Mouse (Mus musculus): ENCODE data around the gene Os9. TPM values are rescaled to one million over a fixed set of nuclear protein-coding genes. Genes with fewer than 3 reads are reported as not detected.

The Os9 gene
- polyA plus RNA-seq, 1 experiment from 2014 or later: 48.0 TPM

GRCm38 (mm10) chr10:127092742-127093141, 28.2 kb downstream of the Os9 start:
- Histone ChIP-seq H3K4me3 (no peak overlapping the region), H3K27me3 (replicated peaks) (peaks cover 63% of the 10 kb centered on the region)
- WGBS: 41% methylated on average over 4 of the region's 4 CpGs

GRCm38 (mm10) chr10:127091507-127092396, 29.2 kb downstream of the Os9 start:
- H3K36me3 ChIP-seq: peaks cover 15% of the 10 kb centered on the region
- no peak overlapping the region for H3K9ac ChIP-seq
- ATAC-seq (ENCODE audit: extremely low read depth, insufficient number of reproducible peaks, low FRiP score, low TSS enrichment): no peak
- WGBS: 13% methylated on average over 51 of the region's 51 CpGs
- no peak overlapping the region for H3K27ac ChIP-seq (replicated peaks)
- H3K4me1 ChIP-seq: peaks cover 29% of the 10 kb centered on the region
- peak overlapping the region; percentile 31 for H3K4me3 ChIP-seq
- peaks cover 73% of the 10 kb centered on the region for H3K27me3 ChIP-seq (replicated peaks)
- H3K4me2 ChIP-seq: peak overlapping the region; percentile 43
- no peaks in the 10 kb centered on the region for H3K9me3 ChIP-seq

More at GRCm38 (mm10) chr10:127092742-127093141, 28.2 kb downstream of the Os9 start:
- ATAC-seq (ENCODE audit: extremely low read depth, insufficient number of reproducible peaks, low FRiP score, low TSS enrichment): no peak
- Histone ChIP-seq H3K27ac (replicated peaks) (no peak overlapping the region), H3K4me2 (no peak overlapping the region), H3K4me1 (peaks cover 29% of the 10 kb centered on the region), H3K36me3 (peaks cover 25% of the 10 kb centered on the region), H3K9ac (no peak overlapping the region), H3K9me3 (no peaks in the 10 kb centered on the region)

GRCm38 (mm10) chr10:127090560-127091411, 30.1 kb downstream of the Os9 start:
- Histone ChIP-seq H3K4me3 (peak overlapping the region; percentile 31), H3K4me2 (peak overlapping the region; percentile 43), H3K4me1 (peaks cover 29% of the 10 kb centered on the region), H3K27ac (replicated peaks) (no peak overlapping the region), H3K27me3 (replicated peaks) (peaks cover 78% of the 10 kb centered on the region), H3K36me3 (peaks cover 5% of the 10 kb centered on the region; the same call in 1 of the 2 replicates), H3K9me3 (no peaks in the 10 kb centered on the region), H3K9ac (no peak overlapping the region)
- 8% methylated on average over 57 of the region's 57 CpGs for WGBS
- no peak for ATAC-seq (ENCODE audit: extremely low read depth, insufficient number of reproducible peaks, low FRiP score, low TSS enrichment)

GRCm38 (mm10) chr10:127085633-127086032, 35.3 kb downstream of the Os9 start:
- WGBS: 65% methylated on average over 6 of the region's 6 CpGs
- no peak overlapping the region for H3K4me2 ChIP-seq
- ATAC-seq (ENCODE audit: extremely low read depth, insufficient number of reproducible peaks, low FRiP score, low TSS enrichment): no peak

GRCm38 (mm10) chr10:127085052-127085451, 35.9 kb downstream of the Os9 start:
- Histone ChIP-seq H3K9me3 (no peaks in the 10 kb centered on the region), H3K36me3 (no peaks in the 10 kb centered on the region), H3K4me2 (no peak overlapping the region), H3K9ac (no peak overlapping the region), H3K27me3 (replicated peaks) (peaks cover 96% of the 10 kb centered on the region), H3K27ac (replicated peaks) (no peak overlapping the region), H3K4me1 (peaks cover 20% of the 10 kb centered on the region), H3K4me3 (no peak overlapping the region)
- WGBS: 77% methylated on average over 9 of the region's 9 CpGs
- no peak for ATAC-seq (ENCODE audit: extremely low read depth, insufficient number of reproducible peaks, low FRiP score, low TSS enrichment)

More at GRCm38 (mm10) chr10:127085633-127086032, 35.3 kb downstream of the Os9 start:
- Histone ChIP-seq H3K27me3 (replicated peaks) (peaks cover 96% of the 10 kb centered on the region), H3K27ac (replicated peaks) (no peak overlapping the region), H3K4me1 (peaks cover 17% of the 10 kb centered on the region), H3K4me3 (no peak overlapping the region), H3K9ac (no peak overlapping the region), H3K36me3 (no peaks in the 10 kb centered on the region), H3K9me3 (no peaks in the 10 kb centered on the region)

- H3K4me3 ChIP-seq: no peak overlapping the region
- H3K9me3 ChIP-seq: no peaks in the 10 kb centered on the region
- H3K4me1 ChIP-seq: peaks cover 32% of the 10 kb centered on the region
- H3K27me3 ChIP-seq (replicated peaks): peaks cover 96% of the 10 kb centered on the region
- no peak overlapping the region for H3K27ac ChIP-seq (replicated peaks)
- H3K9ac ChIP-seq: no peak overlapping the region
- no peaks in the 10 kb centered on the region for H3K36me3 ChIP-seq
- no peak for ATAC-seq (ENCODE audit: extremely low read depth, insufficient number of reproducible peaks, low FRiP score, low TSS enrichment)
- no peak overlapping the region for H3K4me2 ChIP-seq
- 36% methylated on average over 5 of the region's 5 CpGs for WGBS
These were observed 37.0 kb downstream of the Os9 start for GRCm38 (mm10) chr10:127083915-127084306.

- ATAC-seq (ENCODE audit: extremely low read depth, insufficient number of reproducible peaks, low FRiP score, low TSS enrichment): no peak
- H3K36me3 ChIP-seq: no peaks in the 10 kb centered on the region
- H3K4me3 ChIP-seq: no peak overlapping the region
- H3K9me3 ChIP-seq: no peaks in the 10 kb centered on the region
- peaks cover 96% of the 10 kb centered on the region for H3K27me3 ChIP-seq (replicated peaks)
- H3K4me1 ChIP-seq: peaks cover 37% of the 10 kb centered on the region
- 24% methylated on average over 8 of the region's 8 CpGs for WGBS
- no peak overlapping the region for H3K27ac ChIP-seq (replicated peaks)
- H3K4me2 ChIP-seq: no peak overlapping the region
- no peak overlapping the region for H3K9ac ChIP-seq
These were observed 37.5 kb downstream of the Os9 start for GRCm38 (mm10) chr10:127083292-127083914.

- no peak for ATAC-seq (ENCODE audit: extremely low read depth, insufficient number of reproducible peaks, low FRiP score, low TSS enrichment)
- H3K4me1 ChIP-seq: peaks cover 40% of the 10 kb centered on the region
- H3K4me3 ChIP-seq: no peak overlapping the region
- no peaks in the 10 kb centered on the region for H3K36me3 ChIP-seq
- no peak overlapping the region for H3K27ac ChIP-seq (replicated peaks)
- peaks cover 96% of the 10 kb centered on the region for H3K27me3 ChIP-seq (replicated peaks)
- H3K9me3 ChIP-seq: no peaks in the 10 kb centered on the region
- H3K9ac ChIP-seq: no peak overlapping the region
- H3K4me2 ChIP-seq: peak overlapping the region; percentile 61
- 31% methylated on average over 8 of the region's 8 CpGs for WGBS
These were observed 38.8 kb downstream of the Os9 start for GRCm38 (mm10) chr10:127081996-127082620.

- Histone ChIP-seq H3K9ac (peak overlapping the region; percentile 15; the same call in 1 of the 2 replicates), H3K36me3 (no peaks in the 10 kb centered on the region), H3K27ac (replicated peaks) (no peak overlapping the region), H3K4me1 (peaks cover 40% of the 10 kb centered on the region), H3K9me3 (no peaks in the 10 kb centered on the region), H3K4me2 (peak overlapping the region; percentile 61), H3K4me3 (peak overlapping the region; percentile 39), H3K27me3 (replicated peaks) (peaks cover 96% of the 10 kb centered on the region)
- WGBS: 2% methylated on average over 48 of the region's 48 CpGs
- ATAC-seq (ENCODE audit: extremely low read depth, insufficient number of reproducible peaks, low FRiP score, low TSS enrichment): no peak
These were observed 39.8 kb downstream of the Os9 start for GRCm38 (mm10) chr10:127080901-127081780.
